Mouse (Mus musculus) hindbrain, embryonic 16.5 days (tissue): ENCODE measurements around the gene Thap3. TPM values are rescaled to one million over a fixed set of nuclear protein-coding genes. Genes with fewer than 3 reads are reported as not detected.

ENCODE experiments used
- ATAC-seq: fragments of 200-750 bp; cut with Nextera tagmentation; 2 replicates; pipeline ENCODE4 v1.8.0; 2017; ENCODE audit warnings: moderate TSS enrichment, moderate library complexity
- H3K27ac ChIP-seq: fragments of 300-500 bp; sonication (generic); 2 replicates; pipeline ENCODE4 v1.5.1; 2014; ENCODE audit warnings: low read depth, mild to moderate bottlenecking, control low read depth, low read length, moderate library complexity
- H3K27me3 ChIP-seq: fragments of 300-500 bp; sonication (generic); replicated peaks from 2 replicates; pipeline ENCODE4 v1.6.1; 2014; ENCODE audit warnings: low read length; ENCODE audit not compliant: control insufficient read depth, insufficient read depth
- H3K36me3 ChIP-seq: fragments of 300-500 bp; sonication (generic); 2 replicates; pipeline ENCODE4 v1.6.1; 2014; ENCODE audit warnings: mild to moderate bottlenecking, low read length, moderate library complexity, mixed read lengths; ENCODE audit not compliant: control insufficient read depth, insufficient read depth
- H3K4me1 ChIP-seq: fragments of 300-500 bp; sonication (generic); 2 replicates; pipeline ENCODE4 v1.6.1; 2014; ENCODE audit warnings: low read depth, low read length; ENCODE audit not compliant: control insufficient read depth, insufficient read depth
- H3K4me2 ChIP-seq: fragments of 300-500 bp; sonication (generic); 2 replicates; pipeline ENCODE4 v1.6.1; 2014; ENCODE audit warnings: mild to moderate bottlenecking, low read length, control low read depth, moderate library complexity
- H3K4me3 ChIP-seq: fragments of 300-500 bp; sonication (generic); 2 replicates; pipeline ENCODE4 v1.5.1; 2014; ENCODE audit warnings: mild to moderate bottlenecking, low read length, control low read depth, moderate library complexity
- H3K9ac ChIP-seq: fragments of 300-500 bp; sonication (generic); 2 replicates; pipeline ENCODE4 v1.6.1; 2014; ENCODE audit warnings: low read depth, mild to moderate bottlenecking, control low read depth, low read length, moderate library complexity
- H3K9me3 ChIP-seq: fragments of 300-500 bp; sonication (generic); 2 replicates; pipeline ENCODE4 v1.6.1; 2014; ENCODE audit warnings: mild to moderate bottlenecking, low read length, moderate library complexity; ENCODE audit not compliant: control insufficient read depth
- WGBS: fragments of 180-500 bp; shearing (Covaris S2); extraction: QIAGEN DNeasy Blood & Tissue Kit; methylation state at CpG from one replicate; pipeline ENCODE4 v1.1.7; 2014; 5-methylcytosine and 5-hydroxymethylcytosine counted together
- polyA plus RNA-seq: library from polyadenylated mRNA; unstranded; fragments of >200 nt; fragmentation: Nextera tagmentation; extraction: Ambion mirVana; gene quantifications from 2 replicates; pipeline ENCODE4 v1.2.1, GENCODE M21; 2015

Thap3 gene
- polyA plus RNA-seq, 1 experiment from 2014 or later = 35.7 TPM

DNA sequence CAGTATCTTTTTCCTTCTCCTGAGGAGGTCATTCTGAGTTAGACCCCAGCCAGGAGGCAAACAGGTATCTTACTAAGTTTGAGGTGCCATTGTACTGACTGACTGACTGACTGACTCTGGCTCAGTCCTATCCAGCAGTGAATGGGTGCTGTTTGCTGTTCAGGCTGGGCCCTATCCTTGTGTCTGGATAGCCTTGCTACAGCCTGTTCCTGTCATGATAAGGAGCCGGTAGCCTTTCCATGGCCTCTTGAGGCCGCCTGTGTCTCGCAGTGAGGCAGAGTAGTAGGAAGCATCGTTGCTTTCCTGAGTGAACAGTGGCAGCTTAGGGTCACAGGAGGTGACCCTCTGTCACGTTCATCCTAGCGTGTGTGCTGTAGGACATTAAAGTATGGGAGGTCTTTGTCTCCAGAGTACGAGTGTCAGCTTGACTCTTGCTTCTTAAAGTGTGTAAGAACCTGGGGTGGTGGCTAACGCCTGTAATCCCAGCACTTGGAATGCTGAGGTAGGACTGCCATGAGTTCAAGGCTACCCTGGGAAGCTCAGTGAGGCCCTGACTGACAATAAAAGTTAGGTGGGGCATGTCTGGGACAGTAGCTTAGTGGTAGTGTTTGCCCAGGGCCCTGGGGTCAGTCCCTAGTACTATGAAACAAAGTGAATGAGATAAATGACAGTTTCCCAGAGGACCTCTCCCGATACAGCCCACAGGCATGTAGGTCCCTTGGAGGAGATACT is 31.0 kb downstream of the Thap3 start:
- WGBS = 90% methylated on average over 9 of the region's 9 CpGs
- Histone ChIP-seq H3K9ac (no peak overlapping the region), H3K4me2 (no peak overlapping the region), H3K27ac (no peak overlapping the region), H3K9me3 (no peaks in the 10 kb centered on the region), H3K4me3 (no peak overlapping the region), H3K4me1 (no peaks in the 10 kb centered on the region), H3K36me3 (peaks cover 36% of the 10 kb centered on the region), H3K27me3 (no peaks in the 10 kb centered on the region)
- ATAC-seq = no peak

DNA sequence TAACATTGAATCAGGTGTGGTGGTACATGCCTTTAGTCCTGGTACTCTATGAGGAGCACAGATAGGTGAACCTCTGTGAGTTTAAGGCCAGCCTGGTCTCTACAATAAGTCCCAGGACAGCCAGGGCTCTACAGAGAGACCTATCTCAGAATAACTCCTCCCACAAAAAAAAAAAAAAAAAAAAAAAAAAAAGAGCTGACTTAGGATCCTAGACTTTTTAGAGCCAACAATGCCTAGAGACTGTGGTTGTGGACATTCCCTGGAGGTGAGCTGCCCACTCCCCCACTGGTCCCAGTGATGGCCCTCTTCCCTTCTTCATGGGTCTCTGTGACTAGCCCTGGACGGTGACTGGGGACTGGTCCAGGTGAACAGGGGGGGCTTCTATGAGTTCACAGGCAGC is 33.0 kb downstream of the Thap3 start:
- no peaks in the 10 kb centered on the region for H3K27me3 ChIP-seq
- H3K36me3 ChIP-seq = peaks cover 39% of the 10 kb centered on the region

DNA sequence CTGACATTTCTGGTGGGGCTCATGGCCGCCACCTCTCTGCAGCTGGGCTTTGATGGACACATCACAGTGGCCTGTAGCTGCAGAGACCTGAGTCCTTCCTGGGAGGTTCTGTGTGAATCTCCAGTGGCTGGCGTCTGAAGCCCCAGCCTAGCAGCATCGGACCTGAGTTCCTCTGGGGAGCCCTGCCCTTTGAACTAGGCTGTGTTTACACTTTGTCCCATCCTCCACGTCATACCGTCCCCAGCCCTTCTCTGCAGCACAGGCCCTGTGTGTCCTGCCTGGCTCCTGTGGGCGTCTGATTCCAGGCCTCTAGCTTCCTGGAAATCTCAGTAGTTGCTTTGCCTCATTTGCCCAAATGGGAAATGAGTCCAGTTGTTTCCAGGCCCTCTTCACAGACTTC is 35.6 kb downstream of the Thap3 start:
- ATAC-seq = no peak
- H3K9ac ChIP-seq = no peak overlapping the region
- no peak overlapping the region for H3K27ac ChIP-seq
- H3K27me3 ChIP-seq = no peaks in the 10 kb centered on the region
- peaks cover 28% of the 10 kb centered on the region for H3K36me3 ChIP-seq
- H3K4me2 ChIP-seq = no peak overlapping the region
- H3K4me1 ChIP-seq = no peaks in the 10 kb centered on the region
- 89% methylated on average over 6 of the region's 6 CpGs for WGBS
- no peaks in the 10 kb centered on the region for H3K9me3 ChIP-seq
- no peak overlapping the region for H3K4me3 ChIP-seq

More for the DNA sequence above, 33.0 kb downstream of the Thap3 start:
- WGBS = 100% methylated on average over 1 of the region's 1 CpGs
- H3K27ac ChIP-seq = no peak overlapping the region
- ATAC-seq = no peak
- H3K4me1 ChIP-seq = no peaks in the 10 kb centered on the region
- H3K4me3 ChIP-seq = no peak overlapping the region
- no peaks in the 10 kb centered on the region for H3K9me3 ChIP-seq
- H3K9ac ChIP-seq = no peak overlapping the region
- H3K4me2 ChIP-seq = no peak overlapping the region

DNA sequence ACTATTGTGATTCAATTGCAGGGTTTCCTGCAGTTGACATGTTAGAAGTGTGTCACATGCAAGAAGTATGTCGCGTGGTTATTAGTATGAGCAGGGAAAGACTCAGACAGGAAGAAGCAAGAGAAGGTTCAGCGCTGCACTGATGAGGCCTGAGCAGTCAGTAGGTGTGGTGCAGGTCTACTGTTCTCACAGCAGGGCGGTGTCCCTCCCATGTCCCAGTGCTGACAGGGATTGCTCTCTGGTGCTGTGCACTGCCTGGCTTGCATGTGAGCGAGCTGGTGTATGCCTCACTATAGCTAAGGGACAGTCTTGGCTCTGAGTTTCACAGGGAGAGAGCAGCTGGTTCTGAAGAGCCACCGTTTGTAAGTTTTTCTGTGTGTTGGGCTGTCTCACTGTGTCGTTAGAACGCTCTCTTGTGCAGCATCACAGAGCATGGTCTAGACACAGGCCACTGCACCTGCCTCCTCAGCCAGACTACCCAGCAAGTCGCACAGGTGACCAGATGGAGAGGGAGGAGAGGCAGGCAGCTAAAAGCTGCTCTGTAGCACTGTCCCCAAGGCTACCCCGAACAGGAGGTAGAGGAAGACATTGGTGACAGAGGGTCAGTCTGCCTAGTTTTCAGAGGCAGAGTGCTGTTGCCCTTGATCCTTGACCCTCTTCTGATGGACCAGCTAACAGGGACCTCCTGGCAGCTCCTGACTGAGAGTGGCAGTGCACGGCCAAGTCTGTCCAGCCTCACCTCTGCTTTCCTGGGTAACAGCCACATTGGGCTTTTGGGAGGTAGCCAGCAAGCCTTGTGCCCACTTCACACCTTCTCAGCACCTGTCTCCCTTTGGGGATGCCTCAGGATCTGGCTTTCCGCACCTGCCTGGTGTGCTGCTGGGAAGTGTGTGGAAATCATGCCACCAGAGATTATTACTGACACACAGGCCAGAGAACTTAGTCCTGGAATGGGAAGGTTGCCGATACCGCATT is 40.0 kb downstream of the Thap3 start:
- H3K36me3 ChIP-seq = peaks cover 11% of the 10 kb centered on the region
- H3K27ac ChIP-seq = no peak overlapping the region
- ATAC-seq = no peak
- WGBS = 92% methylated on average over 14 of the region's 14 CpGs
- H3K27me3 ChIP-seq = no peaks in the 10 kb centered on the region
- H3K4me2 ChIP-seq = no peak overlapping the region
- H3K9me3 ChIP-seq = no peaks in the 10 kb centered on the region
- H3K9ac ChIP-seq = no peak overlapping the region
- no peak overlapping the region for H3K4me3 ChIP-seq
- no peaks in the 10 kb centered on the region for H3K4me1 ChIP-seq

DNA sequence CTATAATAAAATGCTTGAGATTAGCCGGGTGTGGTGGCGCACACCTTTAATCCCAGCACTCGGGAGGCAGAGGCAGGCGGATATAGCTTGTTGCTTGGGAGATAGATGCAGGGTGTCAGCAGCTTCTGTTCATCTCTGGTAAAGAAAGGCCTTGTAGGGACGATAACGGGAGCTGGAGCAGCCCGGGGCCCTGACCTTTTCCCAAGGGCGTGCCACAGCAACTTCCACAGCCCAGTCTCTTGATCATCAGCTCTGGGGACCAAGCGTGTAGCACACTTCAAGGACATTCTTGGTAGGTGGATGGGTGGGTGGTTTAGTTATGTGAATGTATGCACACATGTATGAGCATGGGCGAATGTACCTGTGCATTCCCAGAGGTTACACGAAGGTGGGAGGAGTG is 42.6 kb downstream of the Thap3 start:
- Histone ChIP-seq H3K9me3 (no peaks in the 10 kb centered on the region), H3K4me2 (no peak overlapping the region), H3K4me3 (no peak overlapping the region), H3K36me3 (no peaks in the 10 kb centered on the region), H3K27me3 (no peaks in the 10 kb centered on the region), H3K4me1 (no peaks in the 10 kb centered on the region), H3K9ac (no peak overlapping the region), H3K27ac (no peak overlapping the region)
- 90% methylated on average over 11 of the region's 11 CpGs for WGBS
- no peak for ATAC-seq

DNA sequence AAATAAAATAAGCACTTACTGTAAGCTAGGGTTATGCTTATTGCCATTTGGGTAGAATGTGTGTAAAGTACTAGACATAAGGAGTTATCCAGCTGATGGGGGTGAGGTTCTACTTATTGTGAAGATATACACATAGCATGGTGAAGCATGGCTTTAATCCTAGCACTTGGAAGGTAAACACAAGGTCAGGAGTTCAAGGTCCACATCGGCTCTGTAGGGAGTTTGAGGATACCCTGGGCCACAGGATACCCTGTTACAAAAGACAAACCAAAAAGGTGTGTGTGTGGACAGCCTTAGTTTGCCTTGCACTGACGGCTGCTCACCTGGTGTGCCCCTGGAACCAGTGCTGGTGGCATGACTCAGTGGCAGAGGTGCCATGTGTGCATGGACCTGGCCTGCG is 50.7 kb downstream of the Thap3 start:
- Histone ChIP-seq H3K4me2 (no peak overlapping the region), H3K4me3 (no peak overlapping the region), H3K4me1 (peaks cover 15% of the 10 kb centered on the region), H3K9ac (no peak overlapping the region), H3K27me3 (no peaks in the 10 kb centered on the region), H3K9me3 (no peaks in the 10 kb centered on the region), H3K36me3 (no peaks in the 10 kb centered on the region), H3K27ac (no peak overlapping the region)
- WGBS = 92% methylated on average over 3 of the region's 3 CpGs
- ATAC-seq = no peak

DNA sequence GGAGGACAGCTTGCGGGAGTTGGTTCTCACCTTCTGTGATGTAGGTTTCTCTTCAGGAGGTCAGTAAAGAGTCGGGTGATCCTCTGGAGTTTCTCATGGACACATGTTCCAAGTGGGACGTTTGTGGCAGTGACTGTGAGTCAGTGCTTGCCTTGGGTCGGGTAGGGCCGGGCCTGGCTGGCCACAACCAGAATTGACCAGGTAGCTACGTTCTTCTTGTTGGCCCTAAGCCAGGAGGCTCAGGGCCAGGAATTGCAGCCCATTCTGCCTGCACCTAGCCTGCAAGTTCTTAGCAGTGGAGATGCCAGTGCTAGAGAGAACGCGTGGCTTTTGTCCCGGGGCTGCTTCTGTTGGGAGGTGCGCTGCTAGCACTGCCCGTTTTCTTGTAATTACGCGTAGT is 51.4 kb downstream of the Thap3 start:
- Histone ChIP-seq H3K27ac (no peak overlapping the region), H3K4me2 (no peak overlapping the region), H3K4me1 (peaks cover 15% of the 10 kb centered on the region), H3K27me3 (no peaks in the 10 kb centered on the region), H3K9ac (no peak overlapping the region), H3K9me3 (no peaks in the 10 kb centered on the region), H3K4me3 (no peak overlapping the region), H3K36me3 (no peaks in the 10 kb centered on the region)
- 88% methylated on average over 13 of the region's 13 CpGs for WGBS
- ATAC-seq = no peak

DNA sequence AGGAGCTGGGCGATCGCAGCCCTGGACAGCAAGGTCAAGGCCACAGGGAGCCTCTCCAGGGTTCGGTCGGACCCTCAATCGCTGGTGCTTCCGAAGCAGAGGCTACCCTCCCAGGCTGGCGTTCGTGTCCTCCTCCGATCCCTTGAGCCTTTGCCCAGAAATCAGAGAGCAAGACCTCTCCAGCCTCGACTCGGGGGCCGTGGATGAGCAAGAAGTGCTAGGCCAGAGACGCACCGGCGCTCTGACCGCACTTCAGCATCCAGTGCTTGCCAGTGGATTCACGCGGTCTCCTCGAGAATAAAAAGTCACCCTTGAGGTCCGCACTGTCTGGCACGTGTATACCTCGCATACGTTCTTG is 54.6 kb downstream of the Thap3 start:
- H3K27me3 ChIP-seq = no peaks in the 10 kb centered on the region
- no peaks in the 10 kb centered on the region for H3K9me3 ChIP-seq
- peaks cover 15% of the 10 kb centered on the region for H3K4me1 ChIP-seq
- peak overlapping the region; percentile 90 for H3K9ac ChIP-seq
- H3K4me2 ChIP-seq = peak overlapping the region; percentile 99
- ATAC-seq = no peak
- no peak overlapping the region; the same call in 1 of the 2 replicates for H3K27ac ChIP-seq
- no peaks in the 10 kb centered on the region for H3K36me3 ChIP-seq
- 2% methylated on average over 23 of the region's 23 CpGs for WGBS
- H3K4me3 ChIP-seq = peak overlapping the region; percentile 99

DNA sequence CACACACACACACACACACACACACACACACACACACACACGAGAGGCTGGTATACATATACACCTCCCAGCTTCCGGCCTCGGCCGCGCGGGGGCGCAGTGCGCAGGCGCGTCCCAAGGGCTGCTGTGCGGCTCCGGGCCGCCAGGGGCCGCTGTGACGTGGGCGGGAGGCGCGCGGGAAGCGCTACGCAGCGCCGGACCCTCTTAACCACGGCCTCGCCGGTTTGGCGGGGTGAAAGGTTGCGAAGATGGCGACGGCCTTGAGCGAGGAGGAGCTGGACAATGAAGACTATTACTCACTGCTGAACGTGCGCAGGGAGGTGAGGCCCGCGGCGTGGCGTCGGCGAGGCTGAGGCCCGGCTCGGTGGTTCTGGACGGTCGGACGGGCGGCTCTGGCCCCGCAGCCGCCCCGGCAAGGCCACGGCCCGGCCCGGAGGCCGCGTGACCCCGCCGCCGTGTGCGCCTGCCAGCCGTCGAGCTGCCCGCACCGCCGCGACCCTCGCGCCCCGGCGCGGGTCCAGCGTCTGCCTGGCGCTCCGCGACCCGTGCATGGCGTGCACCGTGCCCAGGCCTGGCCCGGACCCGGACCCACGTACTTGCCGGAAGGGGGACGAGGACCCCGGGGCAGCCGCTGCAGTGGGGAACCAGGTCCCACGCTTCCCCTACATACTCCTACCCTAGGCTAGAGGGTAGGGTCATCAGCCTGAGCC is 55.1 kb downstream of the Thap3 start, which contains the start of gene Dnajc11:
Gene Dnajc11, plus strand, starts transcription at position 187 of the 710 bp plus-strand sequence.
- Histone ChIP-seq H3K9me3 (no peaks in the 10 kb centered on the region), H3K27me3 (no peaks in the 10 kb centered on the region), H3K36me3 (no peaks in the 10 kb centered on the region), H3K9ac (peak within 1 kb of the TSS; percentile 90), H3K27ac (peak within 1 kb of the TSS; percentile 59), H3K4me3 (peak within 1 kb of the TSS; percentile 99), H3K4me2 (peak within 1 kb of the TSS; percentile 99), H3K4me1 (peaks cover 15% of the 10 kb centered on the region)
- WGBS = under 1% methylated on average over 74 of the region's 83 CpGs
- peak; percentile 92 for ATAC-seq
